Mouse (Mus musculus): ENCODE data around the gene Fam76a. TPM values are rescaled to one million over a fixed set of nuclear protein-coding genes. Genes with fewer than 3 reads are reported as not detected.

Fam76a gene
- polyA plus RNA-seq, 1 experiment: 24.3 TPM

GRCm38 (mm10) chr4:132884064-132884843 lies 38.1 kb downstream of the Fam76a start, which contains the start of gene Stx12:
Gene Stx12, minus strand, starts transcription at chr4:132884509.
- Histone ChIP-seq H3K9ac (ENCODE audit: low read depth, poor library complexity, severe bottlenecking) (peak within 1 kb of the TSS; percentile 78), H3K27ac (ENCODE audit: insufficient read depth, low read length) (peak within 1 kb of the TSS; percentile 24), H3K36me3 (ENCODE audit: control insufficient read depth, insufficient read depth, low read length, poor library complexity, severe bottlenecking) (no peaks in the 10 kb centered on the region), H3K4me3 (ENCODE audit: low read depth, low read length) (peak within 1 kb of the TSS; percentile 95), H3K9me3 (replicated peaks; ENCODE audit: control insufficient read depth, insufficient read depth, low read length, poor library complexity, severe bottlenecking) (no peaks in the 10 kb centered on the region), H3K27me3 (ENCODE audit: control insufficient read depth, insufficient read depth, low read length, poor library complexity, severe bottlenecking) (no peaks in the 10 kb centered on the region), H3K4me1 (ENCODE audit: control insufficient read depth, insufficient read depth, low read length) (no peaks in the 10 kb centered on the region)
- peak; percentile 90 for TF ChIP-seq POLR2A (IDR thresholded peaks at IDR 0.05; ENCODE audit: insufficient read depth, low read length)
- no peak for TF ChIP-seq CTCF (IDR thresholded peaks at IDR 0.05; ENCODE audit: low read depth, low read length)
- 0 out of 2 replicates have a peak, but pooled peaks have one; percentile 20 for TF ChIP-seq EP300 (IDR thresholded peaks at IDR 0.05; ENCODE audit: insufficient read depth, low read depth, low read length)

- H3K4me3 ChIP-seq (ENCODE audit: low read depth, low read length): peak overlapping the region; percentile 75
- no peaks in the 10 kb centered on the region for H3K36me3 ChIP-seq (ENCODE audit: control insufficient read depth, insufficient read depth, low read length, poor library complexity, severe bottlenecking)
- TF ChIP-seq POLR2A (IDR thresholded peaks at IDR 0.05; ENCODE audit: insufficient read depth, low read length): no peak
- no peak for TF ChIP-seq EP300 (IDR thresholded peaks at IDR 0.05; ENCODE audit: insufficient read depth, low read depth, low read length)
- TF ChIP-seq CTCF (IDR thresholded peaks at IDR 0.05; ENCODE audit: low read depth, low read length): no peak
- no peaks in the 10 kb centered on the region for H3K27me3 ChIP-seq (ENCODE audit: control insufficient read depth, insufficient read depth, low read length, poor library complexity, severe bottlenecking)
- no peaks in the 10 kb centered on the region for H3K9me3 ChIP-seq (replicated peaks; ENCODE audit: control insufficient read depth, insufficient read depth, low read length, poor library complexity, severe bottlenecking)
- H3K27ac ChIP-seq (ENCODE audit: insufficient read depth, low read length): no peak overlapping the region
- peak overlapping the region; percentile 78 for H3K9ac ChIP-seq (ENCODE audit: low read depth, poor library complexity, severe bottlenecking)
- no peaks in the 10 kb centered on the region for H3K4me1 ChIP-seq (ENCODE audit: control insufficient read depth, insufficient read depth, low read length)
Measured at GRCm38 (mm10) chr4:132883561-132884063, 38.7 kb downstream of the Fam76a start.

- H3K9ac ChIP-seq (ENCODE audit: low read depth, poor library complexity, severe bottlenecking): no peak overlapping the region
Measured at GRCm38 (mm10) chr4:132874363-132875097, 47.8 kb downstream of the Fam76a start.

GRCm38 (mm10) chr4:132873481-132874362 lies 48.6 kb downstream of the Fam76a start:
- no peak overlapping the region for H3K9ac ChIP-seq (ENCODE audit: low read depth, poor library complexity, severe bottlenecking)
- H3K36me3 ChIP-seq (ENCODE audit: control insufficient read depth, insufficient read depth, low read length, poor library complexity, severe bottlenecking): peaks cover 8% of the 10 kb centered on the region; the same call in 1 of the 2 replicates
- TF ChIP-seq POLR2A (IDR thresholded peaks at IDR 0.05; ENCODE audit: insufficient read depth, low read length): no peak
- no peak for TF ChIP-seq CTCF (IDR thresholded peaks at IDR 0.05; ENCODE audit: low read depth, low read length)
- no peak for TF ChIP-seq EP300 (IDR thresholded peaks at IDR 0.05; ENCODE audit: insufficient read depth, low read depth, low read length)

More at GRCm38 (mm10) chr4:132874363-132875097, 47.8 kb downstream of the Fam76a start:
- no peaks in the 10 kb centered on the region for H3K27me3 ChIP-seq (ENCODE audit: control insufficient read depth, insufficient read depth, low read length, poor library complexity, severe bottlenecking)
- no peaks in the 10 kb centered on the region for H3K9me3 ChIP-seq (replicated peaks; ENCODE audit: control insufficient read depth, insufficient read depth, low read length, poor library complexity, severe bottlenecking)
- no peaks in the 10 kb centered on the region for H3K4me1 ChIP-seq (ENCODE audit: control insufficient read depth, insufficient read depth, low read length)
- peaks cover 5% of the 10 kb centered on the region; the same call in 1 of the 2 replicates for H3K36me3 ChIP-seq (ENCODE audit: control insufficient read depth, insufficient read depth, low read length, poor library complexity, severe bottlenecking)
- no peak overlapping the region for H3K4me3 ChIP-seq (ENCODE audit: low read depth, low read length)
- no peak overlapping the region for H3K27ac ChIP-seq (ENCODE audit: insufficient read depth, low read length)
- TF ChIP-seq CTCF (IDR thresholded peaks at IDR 0.05; ENCODE audit: low read depth, low read length) (no peak), EP300 (IDR thresholded peaks at IDR 0.05; ENCODE audit: insufficient read depth, low read depth, low read length) (no peak), POLR2A (IDR thresholded peaks at IDR 0.05; ENCODE audit: insufficient read depth, low read length) (no peak)

GRCm38 (mm10) chr4:132871116-132871515 lies 51.2 kb downstream of the Fam76a start:
- Histone ChIP-seq H3K9ac (ENCODE audit: low read depth, poor library complexity, severe bottlenecking) (no peak overlapping the region), H3K36me3 (ENCODE audit: control insufficient read depth, insufficient read depth, low read length, poor library complexity, severe bottlenecking) (peaks cover 15% of the 10 kb centered on the region)
- TF ChIP-seq EP300 (IDR thresholded peaks at IDR 0.05; ENCODE audit: insufficient read depth, low read depth, low read length) (no peak), CTCF (IDR thresholded peaks at IDR 0.05; ENCODE audit: low read depth, low read length) (no peak), POLR2A (IDR thresholded peaks at IDR 0.05; ENCODE audit: insufficient read depth, low read length) (no peak)

More at GRCm38 (mm10) chr4:132873481-132874362, 48.6 kb downstream of the Fam76a start:
- Histone ChIP-seq H3K27me3 (ENCODE audit: control insufficient read depth, insufficient read depth, low read length, poor library complexity, severe bottlenecking) (no peaks in the 10 kb centered on the region), H3K4me1 (ENCODE audit: control insufficient read depth, insufficient read depth, low read length) (no peaks in the 10 kb centered on the region), H3K27ac (ENCODE audit: insufficient read depth, low read length) (no peak overlapping the region), H3K4me3 (ENCODE audit: low read depth, low read length) (peak overlapping the region; percentile 12; the same call in 1 of the 2 replicates), H3K9me3 (replicated peaks; ENCODE audit: control insufficient read depth, insufficient read depth, low read length, poor library complexity, severe bottlenecking) (no peaks in the 10 kb centered on the region)

More at GRCm38 (mm10) chr4:132871116-132871515, 51.2 kb downstream of the Fam76a start:
- Histone ChIP-seq H3K4me1 (ENCODE audit: control insufficient read depth, insufficient read depth, low read length) (no peaks in the 10 kb centered on the region), H3K9me3 (replicated peaks; ENCODE audit: control insufficient read depth, insufficient read depth, low read length, poor library complexity, severe bottlenecking) (no peaks in the 10 kb centered on the region), H3K27ac (ENCODE audit: insufficient read depth, low read length) (no peak overlapping the region), H3K27me3 (ENCODE audit: control insufficient read depth, insufficient read depth, low read length, poor library complexity, severe bottlenecking) (no peaks in the 10 kb centered on the region), H3K4me3 (ENCODE audit: low read depth, low read length) (no peak overlapping the region)

All from ES-Bruce4 (cell line).